Mouse (Mus musculus) ovary, postnatal 14 days (tissue): ENCODE measurements around the gene Nrde2.
A peak's percentile ranks its signal among the peaks of the same experiment; 100 is the strongest.

Experiments used
- DNase-seq: peaks from one replicate; pipeline ENCODE4 v3.0.0; 2022; ENCODE audit warnings: low spot score

Nrde2 gene

DNA sequence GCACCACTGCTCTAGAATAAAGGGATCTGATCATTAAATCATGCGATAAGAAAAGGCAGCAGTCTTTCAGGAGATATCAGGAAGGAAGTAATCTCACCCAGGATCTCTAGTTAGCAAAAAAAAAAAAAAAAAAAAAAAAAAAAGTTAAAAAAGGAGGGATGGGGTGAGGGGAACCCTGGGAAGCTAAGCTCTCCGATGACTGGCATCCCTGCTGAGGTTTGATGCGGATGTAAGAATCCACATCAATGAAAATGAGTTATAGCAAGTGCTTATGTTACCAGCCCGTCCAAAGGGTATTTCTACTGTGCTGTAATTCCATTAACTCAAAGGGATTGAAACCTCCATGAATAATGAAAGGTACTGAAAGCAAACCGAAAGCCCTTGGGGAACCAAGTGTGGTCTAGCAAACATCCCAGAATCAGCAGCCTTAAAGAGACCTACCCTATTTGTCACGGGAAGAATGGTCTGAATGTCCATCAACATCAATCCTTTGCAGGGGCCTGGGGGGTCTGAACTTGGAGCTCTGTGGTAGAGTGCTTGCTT, 19.5 kb upstream of the Nrde2 start:
- DNase-seq: no peak

GRCm38 (mm10) chr12:100176469-100177056, 17.1 kb upstream of the Nrde2 start:
- no peak for DNase-seq

DNA sequence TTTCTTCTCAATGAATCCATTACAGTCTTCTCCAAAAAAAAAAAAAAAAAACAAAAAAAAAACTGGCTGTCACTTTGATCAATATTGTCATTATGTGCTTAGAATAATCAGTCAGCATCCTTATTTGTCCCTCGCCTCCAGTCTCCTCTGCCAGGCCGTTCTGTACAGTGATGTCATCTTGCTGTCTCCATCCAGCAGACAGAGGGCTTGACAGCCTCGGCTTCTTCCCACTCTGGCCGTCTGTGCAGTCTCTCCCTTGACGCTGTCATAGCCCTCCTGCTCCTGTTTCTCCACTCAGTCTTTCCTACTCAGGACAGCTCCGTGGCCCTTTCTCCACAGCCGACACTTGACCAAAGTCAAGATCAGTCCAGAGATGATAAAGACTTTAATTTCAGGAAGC, 13.0 kb upstream of the Nrde2 start:
- no peak for DNase-seq

- DNase-seq: no peak
Measured at GRCm38 (mm10) chr12:100167931-100168871, 8.7 kb upstream of the Nrde2 start.

GRCm38 (mm10) chr12:100167502-100167901, 8.0 kb upstream of the Nrde2 start:
- DNase-seq: no peak

GRCm38 (mm10) chr12:100166939-100167338, 7.5 kb upstream of the Nrde2 start:
- no peak for DNase-seq

- peak; percentile 31 for DNase-seq
Measured at GRCm38 (mm10) chr12:100166177-100166576, 6.7 kb upstream of the Nrde2 start.

- no peak for DNase-seq
Measured at GRCm38 (mm10) chr12:100164991-100165500, 5.6 kb upstream of the Nrde2 start.

DNA sequence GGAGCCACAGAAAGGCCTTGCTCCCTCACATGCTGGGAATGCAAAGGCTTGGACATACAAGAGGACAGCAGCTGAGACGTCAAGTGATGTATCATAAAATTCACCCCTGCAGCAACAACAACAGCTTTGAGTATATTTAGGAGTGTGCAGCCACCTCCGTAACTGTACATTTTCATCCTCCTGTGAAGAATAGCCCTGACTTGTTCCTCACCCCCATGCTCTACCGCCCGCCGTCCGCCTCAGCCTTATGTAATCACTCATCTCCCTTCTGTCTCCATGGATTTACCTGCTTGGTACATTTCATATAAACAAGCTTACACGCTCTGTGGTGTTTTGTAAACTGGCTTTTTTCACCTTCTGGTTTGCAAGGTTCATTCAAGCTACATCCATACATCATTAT, 7.0 kb downstream of the Nrde2 start:
- no peak for DNase-seq

DNA sequence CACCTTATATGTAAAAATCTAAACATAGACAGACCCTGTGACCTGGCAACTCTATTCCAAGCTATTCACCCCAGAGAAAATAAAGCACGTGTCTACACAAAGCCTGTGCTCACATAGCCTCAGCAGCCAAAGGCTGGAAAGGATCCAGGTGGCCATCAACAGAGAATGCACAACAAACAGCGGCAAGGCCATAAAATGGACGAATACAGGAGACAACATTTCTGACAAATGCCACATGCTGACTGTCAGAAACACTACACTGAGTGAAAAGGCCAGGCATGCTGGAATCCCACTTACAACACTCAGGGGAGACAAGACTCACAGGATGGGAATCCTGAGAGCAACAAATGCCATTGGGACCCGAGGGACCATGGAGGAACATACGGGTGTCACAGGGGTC, 15.2 kb downstream of the Nrde2 start:
- DNase-seq: no peak

DNA sequence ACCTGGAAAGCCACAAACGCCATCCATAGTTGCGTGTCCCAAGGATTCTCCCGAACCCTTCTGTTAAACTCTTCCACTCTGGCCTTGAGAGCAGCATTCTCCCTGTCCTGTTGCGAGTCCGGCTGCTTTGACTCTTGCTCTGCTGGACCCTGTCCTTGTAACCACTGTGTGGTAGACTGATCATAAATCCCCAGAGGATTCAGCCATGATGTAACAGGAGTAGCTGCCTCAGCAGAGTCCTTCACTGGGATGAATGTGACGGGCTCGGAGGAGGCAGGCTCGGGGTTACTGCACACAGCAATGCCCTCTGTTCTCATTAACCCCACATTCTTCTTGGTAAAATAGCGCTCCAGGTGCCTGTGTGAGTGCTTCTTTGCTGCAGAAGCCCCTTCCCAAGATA, 15.7 kb downstream of the Nrde2 start:
- DNase-seq: no peak

DNA sequence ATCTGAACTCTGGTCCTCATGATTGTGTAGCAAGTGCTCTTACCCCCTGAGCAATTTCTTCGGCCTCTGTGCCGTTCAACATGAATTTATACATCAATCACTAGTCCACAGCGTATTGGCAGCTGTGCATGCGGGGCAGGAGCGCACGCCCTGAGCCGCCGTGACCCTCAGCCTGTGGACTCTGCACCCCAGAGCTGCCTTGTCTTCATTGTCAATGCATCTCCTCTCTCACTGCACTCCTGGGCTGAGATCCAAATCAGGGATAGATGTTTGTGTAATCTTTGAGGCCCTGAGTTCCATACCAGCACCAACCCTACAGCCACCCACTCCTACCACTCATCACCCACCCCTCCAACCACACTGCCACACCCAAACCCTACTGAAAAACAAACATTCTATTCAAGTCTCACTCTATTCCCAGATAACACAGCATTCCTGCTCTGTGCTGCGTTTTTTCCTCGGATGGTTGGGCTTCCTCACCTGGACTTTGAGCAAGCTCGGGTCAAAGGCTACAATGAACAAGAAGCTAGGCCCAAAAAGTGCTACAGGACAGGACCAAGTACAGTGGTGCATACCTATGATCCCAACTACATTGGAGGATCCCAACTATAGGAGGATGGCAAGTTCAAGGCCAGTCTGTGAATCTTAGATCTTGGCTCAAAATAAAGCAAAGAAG, 16.5 kb downstream of the Nrde2 start:
- no peak for DNase-seq

DNA sequence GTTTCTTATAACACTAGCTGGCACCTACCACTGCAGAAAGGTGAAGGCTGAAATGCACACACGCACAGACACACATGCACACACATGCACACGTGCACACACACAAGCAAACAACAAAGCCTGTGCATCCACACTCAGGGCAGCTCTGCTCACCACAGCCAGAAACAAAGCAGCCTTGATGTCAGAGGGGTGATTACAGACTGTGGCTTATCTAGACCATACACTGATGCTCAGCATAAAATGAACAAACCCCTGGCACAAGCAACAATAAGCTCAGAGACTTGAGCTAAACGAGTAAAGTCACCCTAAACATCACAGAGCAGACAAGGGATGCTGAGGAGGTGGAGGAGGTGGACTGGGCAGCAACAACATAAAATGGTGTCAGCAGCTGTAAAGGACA, 24.3 kb downstream of the Nrde2 start:
- no peak for DNase-seq

DNA sequence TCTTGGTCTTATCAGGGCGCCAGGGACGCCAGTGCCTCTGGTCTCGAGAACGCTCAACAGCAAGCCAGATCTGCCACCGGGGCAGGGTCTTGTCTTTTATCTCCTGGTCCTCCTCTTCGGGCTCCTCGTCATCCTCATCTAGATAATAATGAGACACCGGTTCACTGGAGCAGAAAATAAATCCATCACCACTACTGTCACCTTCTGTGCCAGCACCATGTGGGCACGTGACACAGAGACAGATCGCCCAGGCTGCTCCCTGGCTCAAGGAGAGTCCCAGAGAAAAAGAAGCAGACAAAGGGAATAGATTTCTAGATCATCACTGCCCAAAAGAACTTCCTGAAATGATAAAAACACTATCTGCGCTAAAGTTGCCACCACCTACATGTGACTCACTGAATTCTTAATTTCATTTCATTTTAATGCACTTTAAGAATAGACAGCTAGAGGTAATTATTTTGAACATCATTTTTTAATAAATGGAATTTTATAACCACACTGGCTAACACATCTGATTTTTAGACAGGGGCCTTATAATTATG, 25.0 kb downstream of the Nrde2 start:
- no peak for DNase-seq

- peak; percentile 49 for DNase-seq
Measured at GRCm38 (mm10) chr12:100131655-100132054, 27.8 kb downstream of the Nrde2 start.

GRCm38 (mm10) chr12:100131167-100131566, 28.3 kb downstream of the Nrde2 start:
- DNase-seq: no peak

DNA sequence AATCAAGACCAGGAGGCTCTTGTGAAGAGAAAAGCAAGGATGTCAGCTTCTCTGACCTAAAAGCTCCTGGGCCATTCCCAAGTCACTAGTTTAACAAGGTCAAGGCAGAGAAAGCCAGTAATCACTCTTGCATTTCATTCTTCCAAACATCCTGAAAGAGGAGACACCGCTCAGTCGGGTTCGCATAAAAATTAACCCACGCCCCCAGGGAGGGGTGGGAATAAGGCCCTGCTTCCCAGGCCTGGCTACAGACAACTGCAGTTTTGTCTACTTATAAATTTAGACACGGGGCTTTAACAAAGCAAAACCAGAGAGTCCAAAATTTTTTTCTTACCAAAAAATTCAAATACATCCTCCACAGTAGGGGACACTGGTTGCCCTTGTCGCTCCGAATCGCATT, 30.5 kb downstream of the Nrde2 start:
- no peak for DNase-seq

- no peak for DNase-seq
Measured at GRCm38 (mm10) chr12:100128522-100128921, 30.9 kb downstream of the Nrde2 start.

DNA sequence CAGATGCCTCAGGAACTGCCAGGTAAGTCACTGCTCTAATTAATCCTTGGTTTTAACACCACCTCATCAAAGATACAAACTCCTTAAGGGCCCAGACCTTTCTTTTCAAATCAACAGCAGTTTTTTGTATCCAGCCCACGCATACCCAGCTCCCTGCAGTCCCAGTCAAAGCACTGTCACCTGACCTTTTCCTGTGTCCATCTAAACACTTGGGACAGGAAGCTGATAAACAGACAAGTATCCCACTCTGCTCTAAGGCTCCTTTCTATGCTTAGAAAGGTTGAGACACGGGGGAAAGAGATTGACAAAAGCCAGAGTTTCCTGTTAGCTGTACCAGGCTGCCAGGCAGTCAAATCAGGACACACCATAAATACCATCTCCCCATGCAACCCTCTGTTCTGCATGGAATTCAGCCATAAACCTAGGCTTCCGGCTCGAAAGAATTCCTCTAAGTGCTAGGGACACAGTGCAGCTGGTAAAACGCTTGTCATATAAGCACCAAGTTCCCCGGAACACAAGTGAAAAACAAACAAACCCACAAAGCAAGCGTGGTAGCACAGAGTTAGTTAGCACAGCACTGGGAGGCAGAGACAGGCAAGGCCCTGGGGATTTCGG, 31.5 kb downstream of the Nrde2 start:
- DNase-seq: no peak

DNA sequence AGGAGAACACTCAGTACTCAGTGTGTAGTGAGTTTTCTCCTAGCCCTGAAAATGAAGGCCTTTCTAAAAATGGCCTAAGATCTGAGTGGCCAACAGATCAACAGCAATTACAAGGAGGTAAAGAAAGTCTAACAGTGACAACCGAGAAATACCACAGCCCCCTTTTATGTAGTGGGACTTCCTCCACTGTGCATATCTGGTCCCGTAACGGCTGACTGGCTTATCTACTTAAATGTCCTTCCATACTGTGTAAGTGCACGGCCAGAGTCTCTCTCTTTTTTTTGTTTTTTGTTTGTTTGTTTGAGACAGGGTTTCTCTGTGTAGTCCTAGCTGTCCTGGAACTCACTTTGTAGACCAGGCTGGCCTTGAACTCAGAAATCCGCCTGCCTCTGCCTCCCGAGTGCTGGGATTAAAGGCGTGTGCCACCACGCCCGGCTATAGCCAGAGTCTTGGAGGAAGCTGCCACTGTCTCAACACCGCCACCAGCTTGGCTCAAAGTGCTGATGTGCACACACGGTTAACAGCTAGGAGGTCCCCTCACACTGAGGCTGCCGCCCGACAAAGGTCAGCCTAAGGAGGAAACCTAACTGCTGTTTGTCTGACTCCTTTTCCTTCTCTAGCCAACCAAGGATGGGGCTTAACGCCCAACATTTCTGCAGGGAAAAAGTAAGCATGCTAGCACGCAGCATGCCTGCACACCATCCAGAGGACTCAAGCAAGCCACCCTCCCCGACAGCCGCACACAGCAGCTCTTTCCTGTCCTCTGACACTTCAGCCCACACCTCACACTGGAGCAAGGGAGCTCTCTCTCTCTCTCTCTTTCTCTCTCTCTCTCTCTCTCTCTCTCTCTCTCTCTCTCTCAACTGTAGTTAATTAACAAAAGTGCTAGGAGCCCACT, 32.2 kb downstream of the Nrde2 start:
- DNase-seq: no peak
